Mouse (Mus musculus): ENCODE data around the gene Xkrx.
"Not testable (repeated sequence)": the region's sequence is repeated elsewhere in the genome, so short reads cannot be mapped to it uniquely, and the experiment has no call there.

Gene Xkrx

DNA sequence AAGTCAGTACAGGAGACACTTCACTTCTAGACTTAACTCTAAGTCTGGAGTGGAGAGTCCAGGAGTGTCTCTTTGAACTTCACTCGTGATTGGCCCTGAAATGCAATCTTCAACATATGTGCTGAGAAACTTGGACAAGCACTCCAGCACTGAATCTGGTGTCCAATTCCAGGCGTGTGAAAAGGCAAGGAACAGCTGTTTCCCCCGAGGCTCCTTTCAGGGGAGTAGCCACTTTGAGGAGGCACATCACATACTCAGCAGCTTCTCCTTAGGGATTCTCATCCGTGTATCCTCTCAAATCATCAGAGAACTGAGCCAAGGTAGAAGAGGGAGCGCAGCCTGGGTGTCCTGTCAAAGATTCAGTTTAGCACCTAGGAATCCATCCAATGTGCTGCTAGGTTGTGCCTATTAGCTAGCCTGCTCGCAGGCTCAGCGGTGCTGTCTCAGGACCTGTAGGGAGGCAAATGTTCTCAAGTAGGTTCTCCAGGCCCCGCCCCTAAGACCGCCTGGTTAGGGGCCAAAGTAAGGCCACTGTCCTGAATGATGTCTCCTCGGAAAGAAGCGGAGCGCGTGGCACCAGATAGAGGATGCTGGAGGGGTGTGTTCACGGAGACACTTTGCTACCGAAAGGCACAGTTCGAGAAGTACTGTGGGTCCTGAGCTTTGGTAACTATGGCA, at the start of gene Xkrx:
Xkrx (minus strand) TSS at position 34 of the 678 bp plus-strand sequence.
- peak; percentile 2 for DNase-seq

DNA sequence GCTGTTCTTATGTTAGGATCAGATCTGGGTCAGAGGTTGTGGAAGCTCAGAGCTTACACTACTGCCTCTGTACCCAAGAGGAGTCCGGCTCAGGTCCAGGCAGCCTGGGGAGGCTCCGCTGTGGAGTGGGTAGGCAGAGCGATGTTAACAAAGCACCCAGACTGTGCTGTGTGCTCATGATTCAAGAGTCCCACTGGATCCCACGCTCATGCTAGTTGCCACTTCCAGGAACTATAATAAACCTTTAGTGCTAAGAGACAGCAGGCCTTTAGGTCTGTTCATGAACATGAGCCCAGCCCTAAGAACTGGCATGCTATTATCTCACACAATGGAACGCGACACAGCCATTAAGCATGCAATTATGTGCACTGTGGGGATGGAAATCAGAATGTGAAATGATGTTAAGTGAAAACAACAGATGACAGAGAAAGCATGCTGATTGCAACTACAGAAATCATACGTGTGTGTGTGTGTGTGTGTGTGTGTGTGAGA, 49.3 kb upstream of the Xkrx start:
- no peak for DNase-seq

DNA sequence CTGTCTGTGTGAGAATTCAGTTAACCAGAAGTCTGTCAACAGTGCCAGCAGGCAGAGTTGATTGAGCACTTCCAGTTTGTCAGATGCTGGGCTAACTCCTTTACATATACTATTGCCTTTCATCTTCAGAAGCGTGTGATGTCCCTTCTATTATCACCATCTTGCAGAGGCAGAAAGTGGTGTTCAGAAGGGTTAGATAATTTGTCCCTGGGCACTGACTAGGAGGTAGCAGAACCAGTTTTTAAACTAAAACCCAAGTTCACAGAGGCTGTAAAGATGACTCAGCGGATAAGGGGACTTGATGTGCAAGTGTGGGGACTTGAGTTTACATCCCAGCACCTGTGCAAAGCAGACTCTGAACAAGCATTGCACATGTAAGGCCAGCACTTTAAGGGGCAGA, 46.6 kb upstream of the Xkrx start:
- no peak for DNase-seq

DNA sequence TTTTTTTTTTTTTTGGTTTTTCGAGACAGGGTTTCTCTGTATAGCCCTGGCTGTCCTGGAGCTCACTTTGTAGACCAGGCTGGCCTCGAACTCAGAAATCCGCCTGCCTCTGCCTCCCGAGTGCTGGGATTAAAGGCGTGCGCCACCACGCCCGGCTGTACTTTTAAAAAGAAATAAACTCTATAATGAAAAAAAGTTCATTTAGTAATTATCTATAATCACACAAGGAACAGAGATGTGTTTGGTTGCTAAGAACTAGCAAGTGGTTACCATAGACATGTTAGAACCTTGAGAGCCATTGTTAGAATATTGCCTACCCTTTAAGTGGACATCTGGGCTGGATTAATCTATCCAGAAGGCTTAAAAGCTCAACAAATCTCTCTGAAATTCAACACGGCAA, 25.3 kb upstream of the Xkrx start, which contains the start of gene Arl13a:
Arl13a (plus strand) TSS at position 301 of the 400 bp plus-strand sequence.
- not testable (repeated sequence) for DNase-seq

DNA sequence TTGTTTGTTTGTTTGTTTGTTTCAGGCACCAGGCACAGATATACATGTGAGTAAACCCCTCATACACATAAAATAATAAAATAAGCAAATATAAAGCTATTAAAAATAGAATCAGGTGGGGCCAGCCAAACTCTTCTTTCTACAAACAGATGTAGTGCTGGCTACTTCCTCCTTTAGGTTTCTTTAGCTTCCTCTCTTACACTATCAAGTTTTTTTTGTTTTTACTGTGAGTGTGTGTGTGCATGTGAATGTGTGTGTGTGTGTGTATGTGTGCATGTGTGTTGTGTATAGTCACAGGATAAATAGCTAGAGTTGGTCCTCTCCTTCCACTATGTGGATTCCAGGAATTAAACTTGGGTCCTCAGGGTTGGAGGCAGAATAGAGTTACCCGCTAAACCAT, 12.8 kb upstream of the Xkrx start:
- no peak for DNase-seq

DNA sequence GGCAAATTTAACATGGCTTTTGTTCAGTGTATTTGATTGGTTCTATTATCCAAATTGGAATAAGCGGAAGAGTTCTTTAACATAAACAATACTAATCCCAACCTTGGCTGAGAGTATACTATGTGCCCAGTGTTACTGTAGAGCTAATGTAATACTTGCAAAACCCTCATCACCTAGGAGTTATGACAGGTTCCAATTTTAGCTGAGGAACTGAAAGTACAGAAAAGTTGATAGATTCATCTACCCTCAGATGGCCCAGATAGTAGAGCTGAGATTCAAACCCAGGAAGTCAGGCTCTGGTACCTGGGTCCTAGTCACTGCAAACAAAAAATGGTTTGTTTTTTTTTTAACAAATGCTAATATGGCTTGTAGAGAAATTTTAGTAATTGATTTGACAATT, 8.7 kb upstream of the Xkrx start:
- DNase-seq = no peak

DNA sequence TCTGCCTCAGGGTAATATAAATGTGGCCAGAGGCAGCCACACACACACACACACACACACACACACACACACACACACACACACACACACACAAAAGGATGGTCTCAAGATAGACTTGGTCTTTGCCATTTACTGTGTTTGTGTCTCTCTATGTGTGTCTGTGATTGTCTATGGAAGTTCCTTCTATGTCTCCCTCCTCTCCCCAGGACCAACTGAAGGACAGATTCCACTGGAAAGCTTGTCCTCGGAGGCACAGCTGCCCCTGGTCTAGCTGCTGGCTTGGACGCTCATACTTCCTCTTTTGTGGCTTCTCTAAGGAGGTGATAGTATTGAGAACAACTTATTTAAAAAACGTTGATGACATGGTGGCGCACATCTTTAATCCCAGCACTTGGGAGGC, 1.6 kb upstream of the Xkrx start:
- DNase-seq = no peak

DNA sequence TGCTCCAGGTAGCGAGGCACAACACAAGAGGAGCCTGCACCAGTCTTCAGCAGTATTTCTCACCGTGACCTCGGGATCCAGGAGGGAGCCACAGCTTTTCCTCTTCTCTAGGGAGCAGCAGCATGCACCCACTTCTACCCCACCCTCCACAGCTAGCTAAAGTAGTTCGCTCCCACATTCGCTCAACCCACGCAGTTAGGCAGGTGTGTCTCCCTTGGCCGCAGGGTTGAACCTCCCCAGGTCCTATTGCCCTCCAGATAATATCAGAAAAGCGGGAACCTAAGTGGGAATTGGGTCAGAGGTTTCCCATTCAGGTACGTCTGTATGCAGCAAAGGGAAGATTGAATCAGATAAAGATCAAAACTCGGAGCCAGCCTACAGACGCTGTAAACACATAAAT, 950 bp upstream of the Xkrx start:
- peak; percentile 10 for DNase-seq

DNA sequence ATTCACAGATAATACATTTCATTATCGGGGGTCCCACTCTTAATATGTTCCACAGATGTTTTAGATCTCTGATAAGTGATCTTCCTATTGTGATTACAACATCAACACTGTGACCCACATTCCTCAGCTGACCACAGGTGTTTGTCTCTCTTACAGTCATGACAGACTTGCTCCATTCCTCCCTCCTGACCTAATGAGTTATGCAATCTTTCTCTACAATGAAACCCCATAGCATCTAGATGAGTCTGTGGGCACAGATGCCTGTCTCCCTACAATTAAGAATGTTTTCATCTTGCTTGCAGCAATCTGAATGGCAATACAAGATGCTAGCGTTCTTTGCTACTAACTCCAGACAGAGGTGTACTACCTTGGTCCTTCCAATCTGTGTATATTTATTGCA, 1.4 kb downstream of the Xkrx start:
- no peak for DNase-seq

DNA sequence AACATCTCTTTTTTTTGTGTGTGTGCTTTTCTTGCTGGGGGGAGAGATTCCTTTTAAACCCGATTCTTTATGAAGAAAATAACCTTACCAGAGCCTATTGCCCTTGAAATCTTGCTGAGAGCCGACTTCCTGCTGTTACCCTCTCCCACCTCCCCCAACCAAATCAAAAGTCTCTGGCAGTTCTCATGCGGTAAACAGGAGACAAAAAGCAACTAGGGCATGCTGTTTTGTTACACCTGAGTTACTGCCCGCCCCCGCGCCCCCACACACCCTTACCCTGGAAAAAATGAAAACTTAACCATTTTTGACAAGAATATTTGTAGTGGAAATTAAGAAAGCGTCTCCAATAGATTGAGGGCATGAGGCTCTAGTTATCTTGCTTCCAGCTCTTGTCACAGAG, 3.7 kb downstream of the Xkrx start:
- no peak for DNase-seq

DNA sequence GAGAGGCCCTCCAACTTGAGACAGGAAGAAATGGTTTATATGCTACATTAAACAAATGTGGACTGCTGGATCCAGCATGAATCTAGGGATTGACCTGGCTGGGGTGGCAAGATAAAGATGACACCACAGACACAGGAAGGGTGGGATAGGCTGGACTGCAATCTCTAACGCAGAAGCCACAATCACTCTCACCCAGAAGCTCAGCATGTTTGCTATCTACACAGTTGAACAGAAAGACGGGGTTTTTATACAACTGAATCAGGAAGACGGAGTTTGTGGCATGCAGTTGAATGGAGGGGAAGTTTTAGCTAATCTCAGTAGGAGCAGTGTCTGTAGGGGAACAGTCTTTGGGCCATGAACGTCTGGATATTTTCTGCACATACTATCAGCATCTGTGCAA, 19.9 kb downstream of the Xkrx start:
- no peak for DNase-seq

DNA sequence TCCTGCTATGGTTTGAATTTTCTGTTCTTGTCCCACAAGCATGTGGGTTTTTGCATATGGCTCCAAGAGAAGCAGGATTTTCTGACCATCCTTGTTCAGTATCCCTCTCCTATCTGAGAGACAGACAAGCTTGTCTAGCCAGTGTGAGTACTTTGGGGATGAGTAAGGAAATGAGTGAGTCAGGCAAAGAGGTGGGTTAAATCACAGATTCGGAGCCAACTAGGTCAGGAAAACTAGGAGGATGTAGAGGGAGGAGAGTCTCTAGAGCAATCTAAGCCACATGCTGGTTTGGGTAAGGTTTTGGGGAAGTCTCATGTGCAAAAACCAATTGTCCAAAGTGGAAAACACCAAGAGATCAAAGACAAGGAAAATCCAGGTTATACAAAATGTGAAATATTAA, 20.3 kb downstream of the Xkrx start:
- no peak for DNase-seq

DNA sequence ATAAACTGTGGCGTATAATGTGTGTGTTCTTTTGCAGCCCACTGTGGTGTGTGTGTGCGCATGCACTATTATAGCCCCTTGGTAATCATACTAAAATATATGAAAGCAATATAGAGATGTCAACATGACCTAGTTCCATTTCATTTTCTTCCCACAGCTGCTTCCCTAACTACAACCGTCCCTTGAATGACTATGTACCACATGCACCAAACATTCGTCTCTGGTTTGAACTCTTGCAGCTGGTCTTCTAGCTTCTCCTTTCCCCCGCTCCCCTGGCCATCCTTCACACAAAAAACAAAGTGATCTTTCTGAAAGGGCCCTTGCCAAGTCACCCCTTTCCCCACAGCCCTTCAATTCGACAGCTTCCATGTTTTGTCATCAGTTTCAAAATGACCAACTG, 21.9 kb downstream of the Xkrx start:
- no peak for DNase-seq

DNA sequence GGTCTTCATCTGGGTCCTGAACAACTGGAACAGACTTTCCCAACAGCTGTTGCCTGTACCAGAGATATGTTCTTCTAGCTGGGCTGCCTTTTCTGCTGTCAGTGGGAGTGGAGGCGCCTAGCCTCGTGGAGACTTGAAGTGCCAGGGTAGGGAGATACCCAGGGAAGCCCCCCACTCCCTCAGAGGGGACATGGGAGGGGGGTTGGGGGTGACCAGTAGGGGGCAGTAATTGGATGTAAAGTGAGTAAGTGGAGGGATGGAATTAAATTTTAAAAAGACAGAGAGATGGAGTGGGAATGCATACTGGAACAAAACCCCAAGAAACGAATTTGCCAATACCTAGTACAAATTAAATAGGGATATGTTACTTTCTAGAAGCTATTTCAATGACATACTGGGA, 28.1 kb downstream of the Xkrx start:
- no peak for DNase-seq

DNA sequence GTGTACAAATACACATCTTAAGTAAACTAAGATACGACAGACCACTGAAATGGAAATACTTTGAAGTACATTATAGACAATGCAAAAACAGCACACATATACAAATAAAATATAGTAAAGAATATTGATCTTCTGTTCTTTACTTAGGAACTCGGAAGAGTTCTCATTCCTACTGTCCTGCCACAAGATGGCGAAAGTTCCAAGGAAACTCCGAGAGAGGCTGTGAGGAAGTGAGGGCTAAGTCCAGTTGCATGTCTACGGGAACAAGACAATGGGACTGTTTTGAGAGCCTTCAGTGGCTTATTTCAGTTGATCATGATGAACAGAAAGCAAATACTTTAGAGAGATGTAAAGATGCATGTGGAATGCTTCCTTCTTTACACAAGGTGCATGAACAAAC, 29.6 kb downstream of the Xkrx start:
- DNase-seq = peak; percentile 1

DNA sequence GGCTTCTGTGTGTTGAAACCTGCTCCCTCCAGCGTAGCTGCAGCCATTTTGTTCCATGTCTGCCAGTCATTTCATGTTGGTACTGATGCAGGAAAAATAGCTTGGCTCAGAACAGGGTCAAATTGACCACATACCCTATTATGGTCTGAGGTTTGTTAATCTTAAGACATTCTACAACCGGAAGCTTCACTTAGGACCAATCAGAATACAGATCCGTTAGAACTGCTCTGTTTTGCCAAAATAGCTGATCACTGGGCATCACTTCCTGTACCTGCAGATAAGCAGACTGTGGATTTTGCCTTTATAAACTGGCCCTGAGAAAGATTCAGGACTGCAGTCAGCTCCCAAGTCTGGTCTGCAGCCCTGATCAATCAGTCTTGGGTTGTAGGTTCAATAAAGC, 33.3 kb downstream of the Xkrx start:
- no peak for DNase-seq

DNA sequence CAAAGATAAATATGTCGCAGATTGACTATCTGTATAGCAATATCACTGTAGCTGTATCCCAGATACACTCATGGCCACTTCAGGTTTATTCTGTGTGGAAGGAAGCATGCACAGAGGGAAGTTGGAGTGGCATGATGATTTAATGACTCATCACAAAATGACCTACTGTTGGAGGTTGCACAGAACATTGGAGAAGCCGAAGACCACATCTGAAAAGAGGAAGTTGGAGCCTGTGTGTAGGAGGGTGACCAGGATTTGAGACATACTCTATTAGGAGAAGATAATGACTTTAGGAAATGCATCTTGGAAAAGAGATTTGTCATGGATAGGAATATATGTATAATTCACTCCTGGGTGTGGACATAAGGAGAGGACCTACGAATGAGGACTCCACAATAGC, 45.5 kb downstream of the Xkrx start:
- DNase-seq = no peak

DNA sequence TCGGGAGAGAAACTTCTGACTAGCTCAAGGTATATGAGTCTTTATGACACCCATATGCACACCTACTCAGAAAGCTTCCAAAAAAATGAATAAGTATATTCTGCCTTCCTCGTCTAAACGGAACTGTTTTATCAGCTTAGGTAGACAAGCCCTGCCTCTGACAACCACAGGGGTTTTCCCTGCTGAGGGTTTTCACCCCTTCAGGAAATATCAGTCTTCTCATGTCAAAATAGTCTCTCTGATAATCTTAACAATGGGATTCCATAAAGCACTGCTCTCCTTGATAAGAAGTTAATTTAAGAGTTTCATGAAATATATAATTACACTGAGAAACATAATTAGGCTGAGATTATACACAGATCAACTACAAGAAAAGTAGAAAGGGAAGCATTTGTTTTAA, 50.1 kb downstream of the Xkrx start:
- DNase-seq = no peak

DNA sequence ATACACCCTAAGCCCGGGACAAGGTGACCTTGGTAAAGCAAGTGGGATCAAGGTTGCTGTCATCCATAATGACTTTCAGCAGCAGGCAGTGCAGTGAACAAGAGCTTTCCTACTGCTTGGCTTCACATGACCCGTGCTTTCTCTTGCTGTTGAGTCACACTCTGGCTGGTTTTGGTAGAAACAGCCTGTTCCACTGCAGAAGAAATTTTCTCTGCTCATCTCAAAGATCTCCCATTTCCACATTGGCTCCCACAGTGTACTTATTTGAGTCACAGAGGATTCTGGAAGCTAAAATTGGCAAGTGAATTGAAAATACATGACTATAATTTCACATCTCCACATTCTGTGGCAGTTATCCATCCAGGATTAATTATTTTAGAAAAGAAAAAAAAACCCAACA, 59.2 kb downstream of the Xkrx start:
- DNase-seq = no peak
